Mouse (Mus musculus): ENCODE measurements around the gene Lsm11.

The Lsm11 gene

DNA sequence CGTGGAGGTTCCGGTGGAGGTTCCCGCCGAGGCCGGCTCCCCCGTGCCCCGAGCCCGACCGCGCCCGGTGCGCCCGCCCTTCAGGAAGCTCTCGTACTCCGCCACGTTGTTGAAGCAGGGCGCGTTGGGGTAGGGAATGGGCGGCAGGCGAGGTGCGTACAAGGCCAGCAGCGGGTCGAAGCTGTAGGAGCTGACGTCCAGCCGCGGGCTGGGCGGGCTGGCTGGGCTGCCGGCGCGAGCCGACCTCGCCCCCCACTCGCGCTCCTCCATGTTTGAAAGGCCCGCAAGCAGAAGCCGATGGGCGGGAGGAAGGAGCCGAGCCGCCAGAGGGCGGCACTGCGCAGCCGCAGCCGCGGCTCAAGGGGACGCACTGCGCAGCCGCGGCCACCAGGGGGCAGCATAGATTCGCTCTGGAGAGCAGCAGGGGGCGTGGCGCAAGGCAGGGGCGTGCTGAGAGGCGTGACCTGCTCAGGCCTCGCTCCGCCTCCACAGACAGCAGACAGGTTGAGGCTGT lies at the start of gene Lsm11:
TSS of gene Lsm11 (minus strand) at position 293 of the 514 bp plus-strand sequence.
- DNase-seq (ENCODE audit: low read depth, low spot score) = peak; percentile 89

DNA sequence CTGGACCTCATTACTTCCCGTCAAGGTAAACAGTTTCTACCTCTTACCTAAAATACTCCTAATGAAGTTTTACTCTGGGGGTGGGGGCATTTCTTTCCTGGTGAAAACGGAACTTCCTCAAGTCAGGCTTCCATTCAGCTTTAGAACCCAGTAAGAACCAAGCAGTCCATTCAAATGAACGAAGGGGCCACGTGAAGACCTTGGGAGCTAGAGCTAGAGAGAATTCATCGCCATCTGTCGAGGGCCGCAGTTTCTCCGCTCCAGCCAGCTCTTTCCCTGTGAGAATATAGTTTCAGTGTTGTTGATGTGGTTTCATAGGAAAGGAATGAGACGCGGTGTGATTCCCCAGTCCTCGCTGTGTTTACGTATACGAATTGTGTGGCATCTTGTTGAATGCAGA lies 47.4 kb upstream of the Lsm11 start:
- DNase-seq (ENCODE audit: low read depth, low spot score) = peak; percentile 17

DNA sequence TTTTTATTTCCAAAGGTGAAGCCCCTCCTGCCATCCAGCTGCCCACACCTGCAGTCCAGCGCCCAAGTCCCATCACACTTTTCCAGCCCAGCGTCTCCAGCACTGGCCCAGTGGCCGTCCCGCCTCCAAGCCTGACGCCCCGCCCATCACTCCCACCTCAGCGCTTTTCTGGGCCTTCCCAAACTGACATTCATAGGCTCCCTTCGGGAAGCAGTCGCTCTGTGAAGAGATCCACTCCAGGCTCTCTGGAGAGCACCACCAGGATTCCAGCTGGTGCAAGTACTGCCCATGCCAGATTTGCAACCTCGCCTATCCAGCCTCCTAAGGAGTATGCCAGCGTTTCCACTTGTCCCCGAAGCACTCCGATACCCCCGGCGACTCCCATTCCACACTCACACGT lies 46.9 kb upstream of the Lsm11 start:
- peak; percentile 69 for DNase-seq (ENCODE audit: low read depth, low spot score)

DNA sequence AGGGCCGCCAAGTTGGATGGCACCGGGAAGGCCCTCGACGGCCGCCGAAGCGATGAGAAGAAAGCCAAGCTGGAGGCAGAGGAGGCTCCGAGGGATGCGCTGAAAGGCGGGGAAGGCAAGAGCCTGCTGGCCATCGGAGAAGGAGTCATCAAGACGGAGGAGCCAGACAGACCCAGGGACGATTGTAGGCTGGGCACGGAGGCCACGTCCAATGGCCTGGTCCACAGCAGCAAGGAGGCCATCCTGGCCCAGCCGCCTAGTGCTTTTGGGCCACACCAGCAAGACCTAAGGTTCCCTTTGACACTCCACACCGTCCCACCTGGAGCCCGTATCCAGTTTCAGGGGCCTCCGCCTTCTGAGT lies 36.1 kb upstream of the Lsm11 start:
- DNase-seq (ENCODE audit: low read depth, low spot score) = no peak

DNA sequence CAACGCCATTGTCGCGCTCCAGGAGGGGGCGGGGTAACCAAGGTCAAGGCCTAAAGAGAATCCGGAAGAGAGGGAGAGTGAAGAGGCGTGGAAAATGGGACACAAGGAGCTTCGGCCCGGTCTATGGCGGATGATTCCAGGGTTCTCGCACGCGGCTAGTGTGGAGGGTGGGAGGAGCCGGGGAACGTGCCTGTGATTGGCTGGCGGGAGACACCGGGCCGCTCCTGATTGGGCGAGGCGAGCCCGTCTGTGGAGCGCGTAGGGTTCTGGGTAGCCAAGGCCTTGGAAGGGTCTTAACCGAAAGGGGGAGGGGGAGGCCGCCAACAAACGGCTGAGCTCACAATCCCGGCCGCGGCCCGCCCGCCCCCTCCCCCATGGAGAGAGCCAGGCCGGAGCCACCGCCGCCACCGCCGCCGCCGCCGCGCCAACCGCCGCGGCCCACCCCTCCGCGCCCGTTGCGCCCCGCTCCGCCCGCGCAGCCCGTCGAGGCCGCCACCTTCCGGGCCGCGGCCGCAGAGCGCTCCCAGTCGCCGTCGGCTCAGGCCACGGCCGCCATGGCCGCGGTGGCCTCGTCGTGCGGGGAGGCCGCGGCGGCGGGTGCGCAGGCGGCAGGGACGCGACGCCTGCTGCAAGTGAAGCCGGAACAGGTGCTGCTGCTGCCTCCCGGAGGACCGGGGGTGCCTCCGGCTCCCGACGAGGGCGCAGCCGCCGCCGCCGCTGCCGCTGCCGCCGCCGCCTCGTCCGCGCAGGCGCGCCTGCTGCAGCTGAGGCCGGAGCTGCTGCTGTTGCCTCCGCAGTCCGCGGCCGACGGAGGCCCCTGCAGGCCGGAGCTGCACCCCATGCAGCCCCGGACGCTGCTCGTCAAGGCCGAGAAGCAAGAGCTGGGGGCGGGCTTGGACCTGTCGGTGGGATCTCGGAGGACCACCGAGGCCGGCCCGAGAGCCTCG lies 35.5 kb upstream of the Lsm11 start, which contains the start of gene Sox30:
TSS of gene Sox30 (plus strand) at position 365 of the 947 bp plus-strand sequence.
- peak; percentile 97 for DNase-seq (ENCODE audit: low read depth, low spot score)

DNA sequence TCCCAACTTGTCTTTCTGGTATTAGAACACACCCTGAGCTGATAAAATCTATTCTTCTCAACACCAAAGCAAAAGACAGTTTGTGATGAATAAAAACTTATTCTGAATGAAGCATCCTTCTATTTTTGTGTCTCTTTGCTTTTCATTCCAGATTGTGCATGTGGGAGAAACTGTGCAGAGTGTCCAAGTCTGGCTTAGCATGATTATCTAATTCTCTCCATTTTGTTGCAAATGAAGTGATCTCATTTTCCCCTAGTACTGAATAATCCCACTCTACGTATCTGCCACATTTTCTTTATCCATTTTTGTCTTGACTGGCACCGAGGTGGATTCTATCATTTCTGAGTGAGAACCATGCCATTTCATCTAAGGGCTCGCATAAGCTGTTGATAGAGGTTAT lies 31.3 kb upstream of the Lsm11 start:
- DNase-seq (ENCODE audit: low read depth, low spot score) = no peak

DNA sequence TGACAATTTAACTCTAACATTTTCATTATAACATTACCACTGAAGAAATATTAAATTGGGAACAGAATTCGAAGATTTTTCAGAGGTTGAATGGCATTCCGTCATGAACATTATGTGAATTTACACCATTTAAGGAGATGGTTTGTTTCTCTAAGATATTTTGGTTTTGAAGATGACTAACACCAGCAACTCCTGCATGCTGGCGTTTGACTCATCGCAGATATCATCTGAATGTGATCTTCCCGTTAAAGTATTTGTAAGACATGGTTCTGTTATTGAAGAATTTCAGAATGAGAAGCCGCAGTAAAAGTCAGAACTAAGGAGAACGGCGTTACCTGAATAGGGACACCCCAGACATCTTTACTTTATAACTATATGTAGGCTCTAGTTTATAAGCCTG lies 29.7 kb upstream of the Lsm11 start:
- DNase-seq (ENCODE audit: low read depth, low spot score) = no peak

DNA sequence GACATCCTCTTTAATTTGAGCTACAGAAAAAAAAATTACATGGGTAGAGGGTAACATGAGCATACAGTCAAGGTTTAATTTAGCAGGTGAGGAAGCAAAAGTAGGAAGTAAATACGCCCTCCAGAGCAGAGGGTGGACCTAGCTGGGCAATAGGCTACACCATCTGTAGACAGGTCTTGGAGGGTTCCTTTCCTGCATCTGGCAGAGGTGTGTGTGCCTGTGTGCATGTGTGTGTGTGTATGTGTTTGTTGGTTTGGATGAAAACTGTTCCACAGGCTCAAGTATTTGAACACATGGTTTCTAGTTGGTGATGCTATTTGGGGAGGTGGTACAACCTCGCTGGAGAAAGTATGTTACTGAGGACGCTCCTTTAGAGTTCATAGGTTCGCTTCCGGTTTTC lies 28.9 kb upstream of the Lsm11 start:
- DNase-seq (ENCODE audit: low read depth, low spot score) = no peak

DNA sequence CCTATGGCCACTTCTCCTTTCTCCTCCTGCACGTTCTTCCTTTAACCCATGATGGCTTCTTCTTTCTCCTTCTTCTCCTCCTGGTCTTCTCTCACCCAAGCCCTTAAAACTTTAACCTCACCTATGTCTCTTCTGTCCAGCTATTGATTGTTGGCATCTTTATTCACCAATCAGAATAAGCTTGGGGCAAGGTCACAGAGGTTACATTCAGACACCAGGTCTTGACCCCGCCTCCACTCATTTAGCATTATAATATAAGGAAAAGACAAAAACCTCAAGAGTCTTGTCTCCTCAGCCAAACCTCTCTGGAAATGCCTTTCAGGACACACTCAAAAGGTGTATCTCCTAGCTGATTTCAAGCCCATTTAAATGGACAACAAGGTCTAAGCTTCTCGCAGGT lies 23.7 kb upstream of the Lsm11 start:
- peak; percentile 71 for DNase-seq (ENCODE audit: low read depth, low spot score)

DNA sequence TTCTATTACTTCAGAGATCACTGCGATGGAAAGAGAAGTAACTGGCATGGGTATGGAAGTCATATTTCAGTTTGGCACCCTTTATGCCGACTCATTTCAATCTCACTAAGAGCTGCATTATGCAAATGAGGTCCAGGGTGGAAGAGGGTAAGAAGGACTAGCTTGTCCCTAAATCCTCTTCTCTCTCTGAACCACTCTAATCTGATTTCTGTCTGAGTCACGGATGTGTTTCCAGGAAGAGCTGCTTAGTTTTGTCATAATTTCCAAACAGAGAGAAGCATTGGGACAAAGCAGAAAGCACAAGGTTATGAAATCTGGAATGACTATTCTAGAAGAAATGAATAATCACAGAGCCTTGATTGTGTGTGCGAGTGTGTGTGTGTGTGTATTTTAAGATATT lies 22.2 kb upstream of the Lsm11 start:
- no peak for DNase-seq (ENCODE audit: low read depth, low spot score)

DNA sequence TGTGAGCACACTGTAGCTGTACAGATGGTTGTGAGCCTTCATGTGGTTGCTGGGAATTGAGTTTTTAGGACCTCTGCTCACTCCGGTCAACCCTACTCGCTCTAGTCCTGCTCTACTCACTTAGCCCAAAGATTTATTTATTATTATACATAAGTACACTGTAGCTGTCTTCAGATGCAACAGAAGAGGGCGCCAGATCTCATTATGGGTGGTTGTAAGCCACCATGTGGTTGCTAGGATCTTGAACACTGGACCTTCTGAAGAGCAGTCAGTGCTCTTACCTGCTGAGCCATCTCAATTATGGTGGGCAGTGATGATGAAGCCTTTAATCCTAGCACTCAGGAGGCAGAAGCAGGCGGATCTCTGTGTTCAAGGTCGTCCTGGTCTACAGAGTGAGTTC lies 15.3 kb upstream of the Lsm11 start:
- DNase-seq (ENCODE audit: low read depth, low spot score) = peak; percentile 46

DNA sequence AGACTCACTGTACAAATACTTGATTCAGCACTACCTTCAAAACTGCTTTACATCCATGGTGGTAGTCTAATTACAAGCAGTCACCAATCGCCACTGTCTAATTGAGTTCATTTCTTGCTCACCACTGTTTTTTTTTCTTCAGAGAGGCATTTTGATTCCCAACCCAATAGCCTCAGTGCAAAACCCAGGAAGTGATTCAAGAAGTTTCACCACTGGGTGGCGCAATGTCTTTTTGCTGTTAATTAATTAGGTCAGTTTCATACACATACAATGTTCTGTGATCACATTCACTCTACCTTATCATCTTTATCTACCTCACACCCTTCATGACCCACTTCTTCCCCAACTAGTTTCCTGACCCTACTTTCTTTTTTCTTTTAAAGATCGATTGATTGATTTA lies 14.9 kb upstream of the Lsm11 start:
- DNase-seq (ENCODE audit: low read depth, low spot score) = peak; percentile 46

DNA sequence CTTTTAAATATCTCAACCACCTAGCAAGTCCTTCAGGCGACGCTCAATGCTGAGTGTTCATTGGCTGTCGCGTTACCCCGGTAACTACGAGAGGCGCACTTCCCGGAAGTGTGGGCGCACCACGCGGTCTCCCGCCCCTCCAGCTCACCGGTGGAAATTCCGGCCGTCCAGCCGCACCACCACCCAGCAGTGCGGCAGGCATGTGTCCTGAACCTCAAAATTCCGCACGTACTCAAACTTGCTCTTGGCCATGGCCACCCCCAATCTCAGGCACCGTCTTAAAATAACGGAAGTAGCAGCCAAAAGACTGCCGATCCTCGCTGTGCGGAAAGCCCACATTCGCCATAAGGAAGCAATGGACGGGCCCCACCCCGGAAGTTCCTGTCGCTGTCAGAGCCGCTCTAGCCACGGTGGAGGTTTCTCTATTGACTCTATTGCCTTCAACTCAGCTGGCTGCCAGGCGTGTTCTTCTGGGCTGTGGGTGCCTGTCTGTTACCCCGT lies 10.4 kb upstream of the Lsm11 start, which contains the start of gene Thg1l:
TSS of gene Thg1l (minus strand) at position 368 of the 501 bp plus-strand sequence.
- DNase-seq (ENCODE audit: low read depth, low spot score) = peak; percentile 93

DNA sequence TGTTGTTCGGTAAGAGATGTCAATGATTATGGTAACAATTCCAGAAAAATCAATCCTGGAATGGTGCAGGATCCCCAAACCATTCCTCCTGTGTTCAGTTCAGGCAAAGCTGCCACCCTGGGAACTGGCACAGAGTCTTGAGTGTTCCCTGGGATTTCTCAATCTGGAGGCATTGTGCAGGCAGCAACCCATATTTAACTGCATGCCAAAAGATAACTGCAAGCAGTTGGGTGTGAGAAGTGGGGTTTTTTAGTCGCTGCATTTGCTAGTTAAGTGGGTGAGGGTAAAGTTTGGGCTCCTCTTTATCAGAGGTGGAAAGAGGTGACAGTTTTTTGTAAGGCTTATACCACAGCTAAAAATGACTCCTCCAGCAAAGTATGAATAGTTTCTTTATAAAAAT lies 2.8 kb upstream of the Lsm11 start:
- no peak for DNase-seq (ENCODE audit: low read depth, low spot score)

DNA sequence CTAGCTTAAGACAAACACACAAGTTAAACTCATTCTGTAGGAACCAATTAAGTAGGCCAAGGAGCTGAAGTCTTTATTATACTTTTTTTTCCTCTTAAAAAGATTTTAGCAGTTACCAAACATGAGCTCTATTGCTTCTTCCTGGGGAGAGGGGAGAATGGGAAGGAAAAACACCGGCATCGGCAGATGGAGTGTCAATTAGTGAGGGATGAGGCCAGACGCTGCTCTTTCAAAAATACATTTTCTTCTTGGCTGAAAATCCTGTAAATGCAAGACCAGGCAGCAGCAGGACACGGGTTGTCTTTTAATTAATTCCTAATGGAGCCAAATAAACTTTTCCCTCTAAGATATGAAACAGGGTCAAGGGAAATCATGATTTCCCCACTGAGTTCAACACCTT lies 2.1 kb upstream of the Lsm11 start:
- DNase-seq (ENCODE audit: low read depth, low spot score) = no peak

DNA sequence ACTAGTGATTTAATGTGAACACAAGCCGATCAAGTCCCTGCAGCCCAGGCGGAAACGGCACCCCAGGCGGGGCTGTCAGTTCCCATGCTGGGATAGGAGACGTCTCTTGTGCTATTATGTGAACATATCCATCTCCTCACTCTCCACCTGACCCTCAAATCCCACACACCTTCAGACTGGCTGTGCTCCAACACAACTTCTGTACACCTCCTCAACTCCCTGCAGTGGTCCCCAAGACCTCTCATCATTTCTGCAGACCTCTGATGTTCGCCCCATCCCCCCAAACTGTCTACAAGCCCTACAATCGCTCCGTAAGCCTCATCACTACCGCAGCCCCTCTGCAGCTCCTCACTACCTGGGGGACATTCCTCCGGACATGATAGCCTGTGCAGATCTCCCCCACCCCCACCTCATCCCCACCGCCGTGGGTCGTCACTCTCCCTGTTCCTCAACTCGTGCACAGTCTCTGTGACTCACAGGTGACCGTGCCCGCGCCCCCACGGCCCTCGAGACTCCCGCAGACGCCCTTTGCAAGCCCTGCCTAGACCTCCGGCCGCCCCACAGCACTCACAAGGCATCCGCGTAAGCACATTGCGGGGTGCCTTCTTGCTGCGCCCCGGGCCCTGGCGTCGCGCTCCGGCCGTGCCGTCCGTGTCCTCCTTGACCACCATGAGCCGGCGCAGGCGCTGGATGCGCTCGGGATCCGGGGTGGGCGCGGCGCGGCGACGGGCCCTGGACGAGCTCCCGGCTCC lies 668 bp downstream of the Lsm11 start:
- DNase-seq (ENCODE audit: low read depth, low spot score) = peak; percentile 55

DNA sequence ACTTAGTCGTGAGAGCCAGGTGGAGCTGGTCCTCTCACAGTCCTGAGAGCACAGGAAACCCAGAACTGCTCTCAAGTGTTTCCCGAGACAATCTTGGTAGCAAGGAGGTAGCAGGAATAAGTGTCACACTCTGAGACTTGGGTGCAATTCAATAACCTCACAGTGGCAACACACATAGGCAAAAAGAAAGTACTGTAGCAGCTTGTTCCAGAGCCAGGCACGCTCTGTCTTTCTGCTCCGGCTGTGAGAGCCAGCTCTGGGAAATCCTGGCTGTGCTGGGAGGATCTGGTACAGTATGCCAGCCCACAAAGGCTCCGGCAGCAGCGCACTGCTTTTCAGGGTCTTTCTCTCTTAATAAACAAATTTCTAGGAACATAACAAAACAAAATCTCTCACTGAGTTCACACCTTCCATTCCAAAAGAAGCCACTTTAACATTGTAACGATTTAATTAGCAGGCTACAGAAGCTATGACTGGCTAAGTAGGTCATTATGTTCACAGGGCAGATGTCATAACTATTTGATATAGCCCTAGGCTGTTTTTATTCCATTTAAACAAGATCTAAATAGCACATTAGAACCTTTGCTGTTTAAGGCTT lies 1.5 kb downstream of the Lsm11 start:
- DNase-seq (ENCODE audit: low read depth, low spot score) = no peak

DNA sequence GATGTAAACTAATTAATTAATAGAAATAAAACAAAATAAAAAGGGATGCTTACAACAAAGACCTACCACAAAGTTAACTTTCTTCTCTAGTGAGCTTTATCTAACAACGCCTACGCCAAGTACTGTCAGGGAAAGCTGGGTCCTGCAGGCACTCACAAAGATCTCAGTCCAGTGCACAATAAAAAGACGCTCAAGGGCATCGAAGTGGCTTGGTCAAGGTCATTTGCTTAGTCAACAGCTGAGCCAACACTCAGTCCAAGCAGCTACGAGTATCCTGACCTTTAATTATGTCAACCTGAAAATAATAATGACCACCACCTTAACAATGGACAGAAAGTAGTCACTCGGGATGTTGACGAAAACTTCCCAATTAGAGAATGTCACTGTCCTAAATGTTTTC lies 2.5 kb downstream of the Lsm11 start:
- DNase-seq (ENCODE audit: low read depth, low spot score) = no peak

DNA sequence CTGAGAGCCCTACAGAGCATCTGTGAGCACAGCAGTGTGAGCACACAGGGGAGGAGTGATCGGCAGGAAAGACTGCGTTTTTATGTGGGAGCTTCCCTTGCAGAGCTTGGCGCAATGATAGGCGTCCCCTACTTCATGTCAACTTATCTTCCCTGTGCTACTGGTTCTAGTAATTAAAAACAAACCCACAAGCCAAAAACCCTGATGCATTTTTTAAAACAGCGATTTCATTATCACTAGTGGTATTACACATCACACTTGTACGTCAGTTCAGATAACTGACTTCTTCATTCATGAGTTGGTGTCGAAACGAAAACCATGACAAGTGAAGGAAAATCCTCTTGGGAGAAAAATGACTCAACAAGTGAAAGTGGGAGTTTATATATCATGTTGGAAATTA lies 5.8 kb downstream of the Lsm11 start:
- no peak for DNase-seq (ENCODE audit: low read depth, low spot score)

DNA sequence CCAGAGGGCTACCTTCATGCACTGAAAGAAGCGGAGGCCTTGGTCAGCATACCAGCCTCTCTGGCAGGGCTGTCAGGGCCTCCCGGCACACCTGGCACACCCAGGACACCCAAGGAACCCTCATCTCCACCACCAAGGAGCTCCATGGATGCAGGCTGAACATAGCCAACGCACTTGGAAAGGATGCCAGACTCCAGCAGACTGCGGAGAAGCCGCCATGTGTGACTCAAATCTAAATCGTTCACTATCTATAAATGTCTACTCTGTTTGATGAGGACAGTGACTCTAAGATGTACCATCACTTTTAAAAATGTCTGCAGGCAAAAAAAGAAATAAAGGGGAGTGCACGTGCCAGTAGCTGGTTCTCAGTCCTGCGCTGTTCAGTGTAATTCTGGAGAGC lies 7.3 kb downstream of the Lsm11 start:
- no peak for DNase-seq (ENCODE audit: low read depth, low spot score)

DNA sequence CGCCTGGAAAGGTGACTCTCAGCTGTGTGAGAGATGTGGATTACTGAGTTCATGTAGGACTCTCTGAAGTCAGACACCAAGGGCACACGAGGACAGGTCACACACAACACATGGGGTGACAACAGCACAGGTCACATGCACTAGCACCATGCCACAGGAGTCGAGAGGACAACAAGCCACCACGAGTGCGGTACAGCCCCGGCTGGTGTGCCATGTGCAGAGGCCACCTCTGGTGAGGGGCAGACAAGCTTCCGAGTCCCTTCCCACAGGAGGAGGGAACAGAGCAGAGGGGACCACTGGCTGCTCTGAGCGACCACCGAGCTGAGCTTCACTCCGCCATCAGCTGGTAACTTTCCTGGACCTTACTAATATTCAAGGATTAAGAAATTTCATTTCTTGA lies 12.0 kb downstream of the Lsm11 start:
- no peak for DNase-seq (ENCODE audit: low read depth, low spot score)

DNA sequence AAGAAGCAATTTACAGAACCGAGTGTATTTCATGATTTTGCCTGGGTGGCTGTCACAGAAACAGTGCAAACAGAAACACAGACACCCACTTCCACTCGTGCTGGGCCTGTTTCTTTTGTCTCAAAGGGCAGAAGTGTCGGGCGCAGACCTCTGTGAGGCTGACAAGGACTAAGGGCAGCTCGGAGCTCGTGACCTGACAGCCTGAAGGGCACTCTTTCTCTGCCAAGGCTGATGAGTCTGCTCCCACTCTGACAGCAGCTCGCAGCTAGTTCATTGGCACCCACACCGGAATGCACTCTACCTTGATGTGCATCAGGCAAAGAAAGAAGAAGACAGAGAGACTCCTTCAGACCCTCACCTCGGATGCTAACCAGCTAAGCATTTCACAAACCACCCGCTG lies 15.2 kb downstream of the Lsm11 start:
- DNase-seq (ENCODE audit: low read depth, low spot score) = no peak

Measured in R1 (cell line).